Mouse (Mus musculus) forebrain, embryonic 15.5 days (tissue): ENCODE results near the gene Ccdc188. TPM values are rescaled to one million over a fixed set of nuclear protein-coding genes. Genes with fewer than 3 reads are reported as not detected.

Experiments used
- ATAC-seq: fragments of 200-750 bp; cut with Nextera tagmentation; replicated peaks from 2 replicates; pipeline ENCODE4 v1.8.0; 2017; ENCODE audit warnings: mild to moderate bottlenecking, moderate TSS enrichment, moderate library complexity
- H3K27ac ChIP-seq: fragments of 300-500 bp; sonication (generic); replicated peaks from 2 replicates; pipeline ENCODE4 v1.5.1; 2015; ENCODE audit warnings: mild to moderate bottlenecking, inconsistent platforms
- H3K27me3 ChIP-seq: fragments of 300-500 bp; sonication (generic); 2 replicates; pipeline ENCODE4 v1.6.1; 2015; ENCODE audit warnings: inconsistent platforms
- H3K36me3 ChIP-seq: fragments of 300-500 bp; sonication (generic); 2 replicates; pipeline ENCODE4 v1.6.1; 2015; ENCODE audit warnings: mild to moderate bottlenecking, inconsistent platforms
- H3K4me1 ChIP-seq: fragments of 300-500 bp; sonication (generic); 2 replicates; pipeline ENCODE4 v1.6.1; 2015; ENCODE audit warnings: inconsistent platforms
- H3K4me2 ChIP-seq: fragments of 300-500 bp; sonication (generic); replicated peaks from 2 replicates; pipeline ENCODE4 v1.6.1; 2015; ENCODE audit warnings: mild to moderate bottlenecking, inconsistent platforms
- H3K4me3 ChIP-seq: fragments of 300-500 bp; sonication (generic); 2 replicates; pipeline ENCODE4 v1.5.1; 2015; ENCODE audit warnings: mild to moderate bottlenecking, inconsistent platforms
- H3K9ac ChIP-seq: fragments of 300-500 bp; sonication (generic); replicated peaks from 2 replicates; pipeline ENCODE4 v1.6.1; 2015; ENCODE audit warnings: mild to moderate bottlenecking, inconsistent platforms
- H3K9me3 ChIP-seq: fragments of 300-500 bp; sonication (generic); 2 replicates; pipeline ENCODE4 v1.6.1; 2016; ENCODE audit warnings: inconsistent platforms
- WGBS: fragments of 180-500 bp; shearing (Covaris S2); methylation state at CpG from one replicate; pipeline ENCODE4 v1.1.7; 2015; ENCODE audit warnings: mixed read lengths; 5-methylcytosine and 5-hydroxymethylcytosine counted together
- polyA plus RNA-seq: library from polyadenylated mRNA; unstranded; fragments of >200 nt; fragmentation: Nextera tagmentation; extraction: Ambion mirVana; gene quantifications from 2 replicates; pipeline ENCODE4 v1.2.1, GENCODE M21; 2015

Ccdc188 gene
- polyA plus RNA-seq, 1 experiment from 2014 or later, result not detected

- no peak for ATAC-seq
- no peak overlapping the region for H3K4me2 ChIP-seq
- H3K9me3 ChIP-seq, result no peaks in the 10 kb centered on the region
- peaks cover 36% of the 10 kb centered on the region for H3K4me1 ChIP-seq
- H3K27me3 ChIP-seq, result no peaks in the 10 kb centered on the region
- WGBS, result 71% methylated on average over 11 of the region's 11 CpGs
- H3K27ac ChIP-seq, result no peak overlapping the region
- no peak overlapping the region for H3K9ac ChIP-seq
- peaks cover 28% of the 10 kb centered on the region for H3K36me3 ChIP-seq
- H3K4me3 ChIP-seq, result no peak overlapping the region
These were observed 11.9 kb downstream of the Ccdc188 start for GRCm38 (mm10) chr16:18229622-18230021.

GRCm38 (mm10) chr16:18230617-18231016 lies 12.9 kb downstream of the Ccdc188 start:
- Histone ChIP-seq H3K9me3 (no peaks in the 10 kb centered on the region), H3K4me2 (no peak overlapping the region), H3K4me1 (peaks cover 37% of the 10 kb centered on the region), H3K27ac (no peak overlapping the region), H3K9ac (no peak overlapping the region), H3K36me3 (peaks cover 18% of the 10 kb centered on the region), H3K4me3 (no peak overlapping the region), H3K27me3 (no peaks in the 10 kb centered on the region)
- no peak for ATAC-seq
- WGBS, result 90% methylated on average over 6 of the region's 6 CpGs

- H3K27me3 ChIP-seq, result no peaks in the 10 kb centered on the region
- no peak for ATAC-seq
- no peak overlapping the region for H3K9ac ChIP-seq
- H3K4me3 ChIP-seq, result no peak overlapping the region
- H3K9me3 ChIP-seq, result no peaks in the 10 kb centered on the region
- H3K4me1 ChIP-seq, result peaks cover 42% of the 10 kb centered on the region
- H3K4me2 ChIP-seq, result no peak overlapping the region
- H3K36me3 ChIP-seq, result peaks cover 13% of the 10 kb centered on the region
- no peak overlapping the region for H3K27ac ChIP-seq
- 82% methylated on average over 3 of the region's 3 CpGs for WGBS
These were observed 13.4 kb downstream of the Ccdc188 start for GRCm38 (mm10) chr16:18231047-18231446.

GRCm38 (mm10) chr16:18231451-18231850 lies 13.8 kb downstream of the Ccdc188 start:
- H3K36me3 ChIP-seq, result peaks cover 9% of the 10 kb centered on the region
- H3K4me1 ChIP-seq, result peaks cover 46% of the 10 kb centered on the region
- H3K9me3 ChIP-seq, result no peaks in the 10 kb centered on the region
- H3K27ac ChIP-seq, result no peak overlapping the region
- H3K4me2 ChIP-seq, result no peak overlapping the region
- 82% methylated on average over 4 of the region's 4 CpGs for WGBS
- ATAC-seq, result no peak
- no peaks in the 10 kb centered on the region for H3K27me3 ChIP-seq
- no peak overlapping the region for H3K9ac ChIP-seq
- H3K4me3 ChIP-seq, result no peak overlapping the region

- 59% methylated on average over 1 of the region's 1 CpGs for WGBS
- H3K4me2 ChIP-seq, result peak overlapping the region; percentile 74
- H3K27me3 ChIP-seq, result no peaks in the 10 kb centered on the region
- H3K27ac ChIP-seq, result no peak overlapping the region
- H3K9me3 ChIP-seq, result no peaks in the 10 kb centered on the region
- H3K4me1 ChIP-seq, result peaks cover 48% of the 10 kb centered on the region
- no peak for ATAC-seq
- no peak overlapping the region for H3K9ac ChIP-seq
- H3K36me3 ChIP-seq, result peaks cover 10% of the 10 kb centered on the region
- H3K4me3 ChIP-seq, result peak overlapping the region; percentile 96; the same call in 1 of the 2 replicates
These were observed 15.8 kb downstream of the Ccdc188 start for GRCm38 (mm10) chr16:18233451-18233850.

GRCm38 (mm10) chr16:18233919-18234670 lies 16.4 kb downstream of the Ccdc188 start:
- peak; percentile 28 for ATAC-seq
- no peaks in the 10 kb centered on the region for H3K27me3 ChIP-seq
- H3K27ac ChIP-seq, result peak overlapping the region; percentile 88
- H3K4me3 ChIP-seq, result peak overlapping the region; percentile 96
- peaks cover 48% of the 10 kb centered on the region for H3K4me1 ChIP-seq
- WGBS, result 19% methylated on average over 13 of the region's 13 CpGs
- no peaks in the 10 kb centered on the region for H3K9me3 ChIP-seq
- peak overlapping the region; percentile 74 for H3K4me2 ChIP-seq
- peaks cover 15% of the 10 kb centered on the region for H3K36me3 ChIP-seq
- H3K9ac ChIP-seq, result peak overlapping the region; percentile 90

GRCm38 (mm10) chr16:18234671-18235388 lies 17.2 kb downstream of the Ccdc188 start, which contains the start of gene Zdhhc8:
TSS of gene Zdhhc8 (minus strand) at chr16:18235136.
- Histone ChIP-seq H3K9ac (peak within 1 kb of the TSS; percentile 90), H3K36me3 (peaks cover 21% of the 10 kb centered on the region), H3K27ac (peak within 1 kb of the TSS; percentile 88), H3K4me1 (peaks cover 44% of the 10 kb centered on the region), H3K9me3 (no peaks in the 10 kb centered on the region), H3K27me3 (no peaks in the 10 kb centered on the region), H3K4me2 (peak within 1 kb of the TSS; percentile 74), H3K4me3 (peak within 1 kb of the TSS; percentile 96)
- ATAC-seq, result peak; percentile 89
- under 1% methylated on average over 64 of the region's 79 CpGs for WGBS

GRCm38 (mm10) chr16:18235389-18236065 lies 17.8 kb downstream of the Ccdc188 start:
- H3K4me3 ChIP-seq, result peak overlapping the region; percentile 96
- peak overlapping the region; percentile 88 for H3K27ac ChIP-seq
- peak overlapping the region; percentile 74 for H3K4me2 ChIP-seq
- H3K27me3 ChIP-seq, result no peaks in the 10 kb centered on the region
- ATAC-seq, result peak; percentile 78
- 5% methylated on average over 19 of the region's 19 CpGs for WGBS
- H3K36me3 ChIP-seq, result peaks cover 27% of the 10 kb centered on the region
- H3K9me3 ChIP-seq, result no peaks in the 10 kb centered on the region
- H3K4me1 ChIP-seq, result peaks cover 37% of the 10 kb centered on the region
- peak overlapping the region; percentile 90 for H3K9ac ChIP-seq

- no peak overlapping the region for H3K4me2 ChIP-seq
- no peak overlapping the region for H3K9ac ChIP-seq
- no peaks in the 10 kb centered on the region for H3K9me3 ChIP-seq
- WGBS, result 79% methylated on average over 7 of the region's 7 CpGs
- 0 out of 2 replicates have a peak overlapping the region, but pooled peaks have one; percentile 88 for H3K27ac ChIP-seq
- H3K36me3 ChIP-seq, result peaks cover 41% of the 10 kb centered on the region
- peaks cover 27% of the 10 kb centered on the region for H3K4me1 ChIP-seq
- H3K4me3 ChIP-seq, result no peak overlapping the region
- no peak for ATAC-seq
- H3K27me3 ChIP-seq, result no peaks in the 10 kb centered on the region
These were observed 19.2 kb downstream of the Ccdc188 start for GRCm38 (mm10) chr16:18236676-18237501.

GRCm38 (mm10) chr16:18241581-18241980 lies 23.9 kb downstream of the Ccdc188 start:
- Histone ChIP-seq H3K27ac (no peak overlapping the region), H3K9ac (no peak overlapping the region), H3K27me3 (no peaks in the 10 kb centered on the region), H3K4me1 (peaks cover 3% of the 10 kb centered on the region), H3K9me3 (no peaks in the 10 kb centered on the region), H3K4me2 (no peak overlapping the region), H3K36me3 (peaks cover 88% of the 10 kb centered on the region), H3K4me3 (no peak overlapping the region)
- ATAC-seq, result no peak
- 90% methylated on average over 10 of the region's 10 CpGs for WGBS
